Mouse (Mus musculus) hindbrain, embryonic 16.5 days (tissue): ENCODE data around the gene Krt39. TPM values are rescaled to one million over a fixed set of nuclear protein-coding genes. Genes with fewer than 3 reads are reported as not detected.

ENCODE experiments used
- ATAC-seq: fragments of 200-750 bp; cut with Nextera tagmentation; 2 replicates; pipeline ENCODE4 v1.8.0; 2017; ENCODE audit warnings: moderate TSS enrichment, moderate library complexity
- H3K27ac ChIP-seq: fragments of 300-500 bp; sonication (generic); 2 replicates; pipeline ENCODE4 v1.5.1; 2014; ENCODE audit warnings: low read depth, mild to moderate bottlenecking, control low read depth, low read length, moderate library complexity
- H3K27me3 ChIP-seq: fragments of 300-500 bp; sonication (generic); replicated peaks from 2 replicates; pipeline ENCODE4 v1.6.1; 2014; ENCODE audit warnings: low read length; ENCODE audit not compliant: control insufficient read depth, insufficient read depth
- H3K36me3 ChIP-seq: fragments of 300-500 bp; sonication (generic); 2 replicates; pipeline ENCODE4 v1.6.1; 2014; ENCODE audit warnings: mild to moderate bottlenecking, low read length, moderate library complexity, mixed read lengths; ENCODE audit not compliant: control insufficient read depth, insufficient read depth
- H3K4me1 ChIP-seq: fragments of 300-500 bp; sonication (generic); 2 replicates; pipeline ENCODE4 v1.6.1; 2014; ENCODE audit warnings: low read depth, low read length; ENCODE audit not compliant: control insufficient read depth, insufficient read depth
- H3K4me2 ChIP-seq: fragments of 300-500 bp; sonication (generic); 2 replicates; pipeline ENCODE4 v1.6.1; 2014; ENCODE audit warnings: mild to moderate bottlenecking, low read length, control low read depth, moderate library complexity
- H3K4me3 ChIP-seq: fragments of 300-500 bp; sonication (generic); 2 replicates; pipeline ENCODE4 v1.5.1; 2014; ENCODE audit warnings: mild to moderate bottlenecking, low read length, control low read depth, moderate library complexity
- H3K9ac ChIP-seq: fragments of 300-500 bp; sonication (generic); 2 replicates; pipeline ENCODE4 v1.6.1; 2014; ENCODE audit warnings: low read depth, mild to moderate bottlenecking, control low read depth, low read length, moderate library complexity
- H3K9me3 ChIP-seq: fragments of 300-500 bp; sonication (generic); 2 replicates; pipeline ENCODE4 v1.6.1; 2014; ENCODE audit warnings: mild to moderate bottlenecking, low read length, moderate library complexity; ENCODE audit not compliant: control insufficient read depth
- WGBS: fragments of 180-500 bp; shearing (Covaris S2); extraction: QIAGEN DNeasy Blood & Tissue Kit; methylation state at CpG from one replicate; pipeline ENCODE4 v1.1.7; 2014; 5-methylcytosine and 5-hydroxymethylcytosine counted together
- polyA plus RNA-seq: library from polyadenylated mRNA; unstranded; fragments of >200 nt; fragmentation: Nextera tagmentation; extraction: Ambion mirVana; gene quantifications from 2 replicates; pipeline ENCODE4 v1.2.1, GENCODE M21; 2015

Gene Krt39
- polyA plus RNA-seq: not detected in 2 replicates

DNA sequence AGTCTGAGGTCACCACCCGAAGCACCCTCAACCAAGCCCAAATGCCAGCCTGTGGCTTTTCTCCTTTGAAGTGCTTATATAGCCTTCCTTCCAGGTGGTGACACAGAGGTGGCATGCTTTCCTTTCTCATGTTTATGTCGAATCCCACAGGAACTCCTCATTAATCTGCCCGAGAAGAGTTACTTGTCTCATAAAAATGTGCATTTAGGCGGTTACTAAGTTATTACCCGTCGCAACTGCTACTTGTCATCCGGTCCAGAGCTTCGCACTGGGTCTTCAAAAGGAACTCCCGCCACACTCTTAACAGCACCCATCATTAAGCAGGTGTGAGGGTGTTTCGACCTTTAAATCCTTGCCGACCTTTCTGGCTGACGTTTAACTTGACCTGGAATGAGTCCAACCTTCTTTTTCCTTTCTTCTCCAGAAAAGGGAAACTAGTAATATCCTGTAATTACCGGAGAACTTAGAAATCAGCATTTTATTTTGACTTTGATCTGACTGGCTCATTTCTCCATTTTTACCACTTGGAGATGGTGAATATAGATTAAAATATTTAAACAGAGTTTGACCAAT is at the start of gene Krt39:
TSS of gene Krt39 (minus strand) at position 51 of the 573 bp plus-strand sequence.
- Histone ChIP-seq H3K9me3 (no peaks in the 10 kb centered on the region), H3K4me2 (no peak within 1 kb of the TSS), H3K4me1 (no peaks in the 10 kb centered on the region), H3K27ac (no peak within 1 kb of the TSS), H3K9ac (no peak within 1 kb of the TSS), H3K27me3 (no peaks in the 10 kb centered on the region), H3K36me3 (no peaks in the 10 kb centered on the region), H3K4me3 (no peak within 1 kb of the TSS)
- WGBS: 85% methylated on average over 13 of the region's 13 CpGs
- ATAC-seq: no peak

DNA sequence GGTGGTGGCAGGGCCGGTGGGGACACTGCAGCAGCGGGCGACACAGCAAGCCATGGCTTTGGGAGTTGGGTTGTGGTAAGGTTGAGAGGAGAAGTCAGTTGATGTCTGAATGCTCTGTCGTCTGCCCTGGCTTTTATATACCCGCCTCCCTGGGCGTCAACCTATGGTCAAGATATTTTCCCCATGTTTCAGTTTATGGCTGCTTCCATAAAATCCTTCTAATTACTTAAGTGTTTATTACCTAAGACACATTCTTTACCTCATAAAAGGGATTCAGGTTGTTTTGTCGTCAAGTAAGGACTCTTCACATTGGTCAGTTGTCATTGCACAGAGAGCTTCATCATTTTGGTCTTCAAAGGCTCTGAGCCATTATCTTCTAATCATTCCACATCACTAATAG is 45.4 kb upstream of the Krt39 start, which contains the start of gene Krtap3-1:
TSS of gene Krtap3-1 (minus strand) at position 101 of the 400 bp plus-strand sequence.
- no peak within 1 kb of the TSS for H3K9ac ChIP-seq
- no peaks in the 10 kb centered on the region for H3K9me3 ChIP-seq
- ATAC-seq: no peak
- 87% methylated on average over 7 of the region's 7 CpGs for WGBS
- no peaks in the 10 kb centered on the region for H3K36me3 ChIP-seq
- no peak within 1 kb of the TSS for H3K4me2 ChIP-seq
- no peaks in the 10 kb centered on the region for H3K27me3 ChIP-seq
- H3K27ac ChIP-seq: no peak within 1 kb of the TSS
- no peaks in the 10 kb centered on the region for H3K4me1 ChIP-seq
- H3K4me3 ChIP-seq: no peak within 1 kb of the TSS

DNA sequence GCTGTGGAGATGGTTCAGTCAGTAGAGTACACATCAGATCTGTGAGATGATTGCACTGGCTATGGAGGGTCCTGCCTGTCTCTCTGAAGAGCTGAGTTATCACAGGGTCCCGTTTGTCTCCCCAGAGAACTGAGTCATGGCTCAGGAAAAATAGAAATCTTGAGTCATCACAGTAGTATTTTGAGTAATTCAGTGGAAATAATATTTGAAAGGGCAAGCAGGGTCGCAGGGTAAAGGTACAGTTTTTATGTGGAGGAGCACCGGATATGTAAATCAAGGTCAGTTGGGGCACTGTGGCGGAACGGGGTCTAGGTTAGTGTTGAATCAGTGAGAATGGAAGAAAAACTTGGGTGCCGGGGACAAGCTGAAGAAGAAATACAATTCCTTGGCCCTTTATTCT is 41.4 kb upstream of the Krt39 start:
- 87% methylated on average over 6 of the region's 6 CpGs for WGBS
- H3K4me3 ChIP-seq: no peak overlapping the region
- no peak overlapping the region for H3K9ac ChIP-seq
- no peaks in the 10 kb centered on the region for H3K9me3 ChIP-seq
- no peaks in the 10 kb centered on the region for H3K27me3 ChIP-seq
- no peaks in the 10 kb centered on the region for H3K36me3 ChIP-seq
- ATAC-seq: no peak
- no peak overlapping the region for H3K27ac ChIP-seq
- no peak overlapping the region for H3K4me2 ChIP-seq
- no peaks in the 10 kb centered on the region for H3K4me1 ChIP-seq

DNA sequence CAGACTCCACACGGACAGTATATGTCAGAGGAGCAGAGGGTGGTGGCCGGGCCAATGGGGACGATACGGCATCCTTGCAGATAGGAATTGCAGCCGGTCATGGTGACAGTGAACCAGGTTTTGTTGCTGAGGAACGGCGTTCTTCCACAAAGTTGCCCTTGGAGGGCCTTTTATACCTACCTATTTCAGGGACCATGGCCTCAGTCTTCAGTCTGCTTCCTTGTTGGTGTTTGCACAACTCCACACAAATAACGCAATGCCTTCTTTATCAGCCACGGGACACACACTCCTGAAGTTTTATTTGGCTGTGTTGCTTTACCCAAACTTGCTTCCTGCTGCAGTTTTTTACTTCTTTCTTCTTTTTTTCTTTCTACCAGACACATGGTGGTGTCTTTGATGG is 38.2 kb upstream of the Krt39 start, which contains the start of gene Gm11939:
TSS of gene Gm11939 (minus strand) at position 101 of the 400 bp plus-strand sequence.
- H3K36me3 ChIP-seq: no peaks in the 10 kb centered on the region
- 96% methylated on average over 9 of the region's 9 CpGs for WGBS
- ATAC-seq: no peak

DNA sequence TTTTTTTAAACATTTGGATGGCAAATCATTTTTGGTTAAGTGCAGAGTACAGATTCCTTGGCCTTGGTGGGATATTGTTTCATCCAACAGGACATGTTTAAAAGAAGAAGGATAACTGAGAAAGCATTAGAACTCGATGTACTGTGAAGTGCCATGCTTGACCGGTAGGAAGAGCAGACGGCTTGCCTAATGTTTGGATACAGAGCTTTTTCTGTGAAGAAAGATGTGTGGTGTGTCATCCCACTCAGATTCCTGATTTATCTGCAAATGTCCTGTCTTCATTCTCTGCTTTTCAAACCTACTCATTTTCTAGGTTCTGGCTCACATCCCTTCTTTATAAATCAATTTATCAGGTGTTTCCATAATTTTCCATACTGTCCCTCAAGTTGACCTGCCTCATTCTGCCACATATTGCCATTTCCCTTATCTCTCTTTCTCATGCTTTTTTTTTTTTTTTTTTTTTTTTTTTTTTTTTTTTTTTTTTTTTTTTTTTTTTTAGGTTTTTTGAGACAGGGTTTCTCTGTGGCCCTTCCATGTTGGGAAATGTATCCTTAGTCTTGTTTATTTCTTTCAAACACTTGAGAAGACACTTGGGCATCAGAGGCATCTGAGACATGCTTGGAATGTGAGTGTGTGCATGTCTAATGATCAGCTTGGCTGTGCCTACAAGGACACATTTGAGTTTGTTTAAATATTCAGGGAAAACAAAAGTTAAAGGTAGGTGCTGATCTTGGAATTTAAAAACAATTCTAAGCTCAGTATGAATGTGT is 37.0 kb upstream of the Krt39 start:
- Histone ChIP-seq H3K36me3 (no peaks in the 10 kb centered on the region), H3K27me3 (no peaks in the 10 kb centered on the region), H3K4me2 (no peak overlapping the region), H3K4me1 (no peaks in the 10 kb centered on the region), H3K27ac (no peak overlapping the region), H3K4me3 (no peak overlapping the region), H3K9ac (no peak overlapping the region), H3K9me3 (no peaks in the 10 kb centered on the region)
- no peak for ATAC-seq
- 82% methylated on average over 3 of the region's 3 CpGs for WGBS

More for the DNA sequence above, 38.2 kb upstream of the Krt39 start, which contains the start of gene Gm11939:
- no peak within 1 kb of the TSS for H3K27ac ChIP-seq
- H3K4me1 ChIP-seq: no peaks in the 10 kb centered on the region
- H3K9ac ChIP-seq: no peak within 1 kb of the TSS
- H3K9me3 ChIP-seq: no peaks in the 10 kb centered on the region
- no peak within 1 kb of the TSS for H3K4me3 ChIP-seq
- H3K4me2 ChIP-seq: no peak within 1 kb of the TSS
- H3K27me3 ChIP-seq: no peaks in the 10 kb centered on the region

DNA sequence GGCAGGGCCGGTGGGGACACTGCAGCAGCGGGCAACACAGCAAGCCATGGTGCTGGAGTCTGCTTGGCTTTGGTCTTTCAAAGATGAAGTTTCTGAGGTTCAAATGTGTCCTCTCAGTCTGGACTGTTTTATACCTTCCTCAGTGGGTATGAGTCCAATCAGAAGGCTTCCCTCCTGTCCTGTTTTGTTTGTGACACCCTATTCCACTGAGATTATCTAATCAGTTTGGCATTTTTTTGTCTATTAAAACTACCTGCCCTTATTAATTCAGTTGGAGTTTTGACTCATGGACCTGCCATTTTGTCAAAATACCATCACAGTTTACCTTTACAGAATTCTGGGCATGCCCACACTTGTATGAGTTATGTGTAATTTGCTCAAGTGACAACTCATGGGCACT is 35.6 kb upstream of the Krt39 start, which contains the start of gene Krtap3-2:
TSS of gene Krtap3-2 (minus strand) at position 101 of the 400 bp plus-strand sequence.
- Histone ChIP-seq H3K4me3 (no peak within 1 kb of the TSS), H3K9me3 (no peaks in the 10 kb centered on the region), H3K27ac (no peak within 1 kb of the TSS), H3K36me3 (no peaks in the 10 kb centered on the region), H3K9ac (no peak within 1 kb of the TSS), H3K4me1 (no peaks in the 10 kb centered on the region), H3K4me2 (no peak within 1 kb of the TSS), H3K27me3 (no peaks in the 10 kb centered on the region)
- 90% methylated on average over 2 of the region's 2 CpGs for WGBS
- ATAC-seq: no peak

DNA sequence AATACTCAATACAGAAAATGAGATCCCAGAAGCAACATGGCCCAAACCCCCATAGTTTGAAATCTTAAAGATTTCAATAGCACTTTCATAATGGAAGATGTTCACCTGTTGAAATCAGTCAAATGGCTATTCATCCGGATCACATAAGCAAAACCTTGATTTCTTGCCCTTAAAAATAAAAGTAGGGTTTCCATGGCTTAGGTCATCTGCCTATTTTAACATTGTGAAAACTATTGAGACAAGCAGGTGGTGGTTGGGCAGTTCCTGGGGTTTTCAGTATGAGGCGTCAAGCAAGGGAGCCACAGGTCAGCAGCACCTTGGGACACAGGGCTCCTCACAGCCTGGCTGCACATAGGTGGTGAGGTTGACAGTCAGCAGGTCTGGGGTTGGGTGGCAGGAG is 35.1 kb upstream of the Krt39 start:
- WGBS: 92% methylated on average over 2 of the region's 2 CpGs
- no peak overlapping the region for H3K4me3 ChIP-seq
- no peak for ATAC-seq

DNA sequence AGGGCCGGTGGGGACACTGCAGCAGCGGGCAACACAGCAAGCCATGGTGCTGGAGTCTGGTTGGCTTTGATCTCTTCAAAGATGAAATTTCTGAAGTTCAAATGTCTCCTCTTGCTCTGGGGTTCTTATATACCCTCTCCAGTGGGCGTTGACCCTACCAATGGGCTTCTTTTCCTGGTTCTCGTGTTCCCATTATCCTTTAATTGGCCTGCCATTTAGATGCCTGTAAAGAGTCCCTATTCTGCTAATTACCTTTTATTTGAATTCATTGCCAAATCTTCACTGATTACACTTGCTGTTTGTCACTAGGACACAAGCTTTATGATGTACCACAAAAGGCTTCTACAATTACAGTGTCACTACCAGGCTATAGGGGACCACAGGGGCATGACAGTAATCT is 29.6 kb upstream of the Krt39 start, which contains the start of gene Krtap3-3:
TSS of gene Krtap3-3 (minus strand) at position 101 of the 400 bp plus-strand sequence.
- Histone ChIP-seq H3K9ac (no peak within 1 kb of the TSS), H3K27ac (no peak within 1 kb of the TSS), H3K36me3 (no peaks in the 10 kb centered on the region), H3K9me3 (no peaks in the 10 kb centered on the region), H3K27me3 (no peaks in the 10 kb centered on the region), H3K4me1 (no peaks in the 10 kb centered on the region), H3K4me3 (no peak within 1 kb of the TSS), H3K4me2 (no peak within 1 kb of the TSS)
- WGBS: 74% methylated on average over 4 of the region's 4 CpGs
- no peak for ATAC-seq

More for the DNA sequence above, 35.1 kb upstream of the Krt39 start:
- Histone ChIP-seq H3K27me3 (no peaks in the 10 kb centered on the region), H3K9ac (no peak overlapping the region), H3K27ac (no peak overlapping the region), H3K4me2 (no peak overlapping the region), H3K36me3 (no peaks in the 10 kb centered on the region), H3K4me1 (no peaks in the 10 kb centered on the region), H3K9me3 (no peaks in the 10 kb centered on the region)

DNA sequence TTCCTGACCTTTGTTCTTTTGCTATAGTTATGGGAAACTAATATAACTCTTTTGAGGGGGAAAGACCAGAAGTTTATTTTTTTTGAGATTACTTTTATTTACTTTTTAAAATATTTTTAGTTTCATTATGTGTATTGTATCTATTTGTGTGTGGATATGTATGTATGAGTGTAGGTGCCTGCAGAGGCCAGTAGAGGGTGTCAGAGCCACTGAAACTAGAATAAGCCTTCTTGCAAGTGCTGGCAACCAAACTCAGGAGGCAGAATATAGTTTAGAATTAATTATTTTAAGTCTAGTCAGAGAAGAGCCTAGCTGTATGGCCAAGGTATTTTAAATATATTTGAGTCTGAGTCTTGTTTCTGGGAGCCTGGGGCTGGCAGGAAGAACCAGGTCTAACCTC is 26.8 kb upstream of the Krt39 start:
- Histone ChIP-seq H3K27ac (no peak overlapping the region), H3K4me1 (no peaks in the 10 kb centered on the region), H3K27me3 (no peaks in the 10 kb centered on the region), H3K9ac (no peak overlapping the region), H3K9me3 (no peaks in the 10 kb centered on the region), H3K36me3 (no peaks in the 10 kb centered on the region), H3K4me2 (no peak overlapping the region), H3K4me3 (no peak overlapping the region)
- no peak for ATAC-seq
